Mouse (Mus musculus) midbrain, postnatal 0 days (tissue): ENCODE results near the gene Calm5. TPM values are rescaled to one million over a fixed set of nuclear protein-coding genes. Genes with fewer than 3 reads are reported as not detected.

ENCODE experiments used
- ATAC-seq: fragments of 200-750 bp; cut with Nextera tagmentation; 2 replicates; pipeline ENCODE4 v1.8.0; 2017; ENCODE audit warnings: moderate number of reproducible peaks, mild to moderate bottlenecking, moderate TSS enrichment, moderate library complexity; ENCODE audit not compliant: low FRiP score
- DNase-seq: peaks from one replicate; pipeline ENCODE4 v3.0.0-alpha.2; 2015; ENCODE audit warnings: low spot score
- H3K27ac ChIP-seq: fragments of 300-500 bp; sonication (generic); 2 replicates; pipeline ENCODE4 v1.5.1; 2014; ENCODE audit warnings: low read depth, mild to moderate bottlenecking, low read length, mixed read lengths
- H3K27me3 ChIP-seq: fragments of 300-500 bp; sonication (generic); 2 replicates; pipeline ENCODE4 v1.6.1; 2014; ENCODE audit warnings: low read length, control low read depth, mixed read lengths; ENCODE audit not compliant: insufficient read depth
- H3K36me3 ChIP-seq: fragments of 300-500 bp; sonication (generic); 2 replicates; pipeline ENCODE4 v1.6.1; 2014; ENCODE audit warnings: low read length, control low read depth, mixed read lengths; ENCODE audit not compliant: insufficient read depth
- H3K4me1 ChIP-seq: fragments of 300-500 bp; sonication (generic); 2 replicates; pipeline ENCODE4 v1.6.1; 2014; ENCODE audit warnings: mild to moderate bottlenecking, control low read depth, antibody characterized with exemption, low read length, mixed read lengths; ENCODE audit not compliant: insufficient read depth
- H3K4me2 ChIP-seq: fragments of 300-500 bp; sonication (generic); 2 replicates; pipeline ENCODE4 v1.6.1; 2014; ENCODE audit warnings: low read depth, mild to moderate bottlenecking, low read length, mixed read lengths; ENCODE audit not compliant: poor library complexity, severe bottlenecking
- H3K4me3 ChIP-seq: fragments of 300-500 bp; sonication (generic); 2 replicates; pipeline ENCODE4 v1.5.1; 2014; ENCODE audit warnings: low read depth, mild to moderate bottlenecking, low read length, moderate library complexity
- H3K9ac ChIP-seq: fragments of 300-500 bp; sonication (generic); replicated peaks from 2 replicates; pipeline ENCODE4 v1.6.1; 2014; ENCODE audit warnings: mild to moderate bottlenecking, low read length, moderate library complexity, mixed read lengths; ENCODE audit not compliant: poor library complexity, severe bottlenecking
- H3K9me3 ChIP-seq: fragments of 300-500 bp; sonication (generic); 2 replicates; pipeline ENCODE4 v1.6.1; 2016; ENCODE audit warnings: low read length, control low read depth
- CTCF ChIP-seq: IDR thresholded peaks from 2 replicates; pipeline ENCODE4 v1.5.1; 2016; ENCODE audit warnings: antibody characterized with exemption, mild to moderate bottlenecking
- WGBS: fragments of 180-500 bp; shearing (Covaris S2); extraction: QIAGEN DNeasy Blood & Tissue Kit; methylation state at CpG from one replicate; pipeline ENCODE4 v1.1.7; 2014; 5-methylcytosine and 5-hydroxymethylcytosine counted together
- polyA plus RNA-seq: library from polyadenylated mRNA; unstranded; fragments of >200 nt; fragmentation: Nextera tagmentation; extraction: Ambion mirVana; gene quantifications from 2 replicates; pipeline ENCODE4 v1.2.1, GENCODE M21; 2015
- total RNA-seq: library from RNA; depleted of rRNA; stranded (reverse); fragments of >200 nt; gene quantifications from 2 replicates; pipeline ENCODE4 v1.2.3, GENCODE M21; 2014

The Calm5 gene
- total and polyA plus RNA-seq, 2 experiments from 2014 or later, result not detected

- no peak overlapping the region for H3K4me3 ChIP-seq
- no peak overlapping the region for H3K27ac ChIP-seq
- no peaks in the 10 kb centered on the region for H3K9me3 ChIP-seq
- H3K36me3 ChIP-seq, result peaks cover 13% of the 10 kb centered on the region; the same call in 1 of the 2 replicates
- no peak overlapping the region for H3K4me2 ChIP-seq
- no peak for ATAC-seq
- no peak for TF ChIP-seq CTCF
- H3K9ac ChIP-seq, result no peak overlapping the region
- 95% methylated on average over 7 of the region's 7 CpGs for WGBS
- no peak for DNase-seq
- H3K4me1 ChIP-seq, result no peaks in the 10 kb centered on the region
- H3K27me3 ChIP-seq, result no peaks in the 10 kb centered on the region
Observed at GRCm38 (mm10) chr13:3886663-3887062, 32.7 kb downstream of the Calm5 start.

- H3K4me1 ChIP-seq, result no peaks in the 10 kb centered on the region
- no peak overlapping the region for H3K9ac ChIP-seq
- TF ChIP-seq CTCF, result no peak
- 97% methylated on average over 3 of the region's 3 CpGs for WGBS
- no peak overlapping the region for H3K4me2 ChIP-seq
- H3K9me3 ChIP-seq, result no peaks in the 10 kb centered on the region
- H3K36me3 ChIP-seq, result peaks cover 13% of the 10 kb centered on the region; the same call in 1 of the 2 replicates
- H3K4me3 ChIP-seq, result no peak overlapping the region
- no peaks in the 10 kb centered on the region for H3K27me3 ChIP-seq
- ATAC-seq (no peak), DNase-seq (no peak)
- H3K27ac ChIP-seq, result no peak overlapping the region
Observed at GRCm38 (mm10) chr13:3889111-3889510, 35.1 kb downstream of the Calm5 start.

GRCm38 (mm10) chr13:3890061-3890460, 36.1 kb downstream of the Calm5 start:
- 64% methylated on average over 8 of the region's 8 CpGs for WGBS
- H3K36me3 ChIP-seq, result peaks cover 13% of the 10 kb centered on the region; the same call in 1 of the 2 replicates
- no peak overlapping the region for H3K4me2 ChIP-seq
- no peaks in the 10 kb centered on the region for H3K27me3 ChIP-seq
- no peak overlapping the region for H3K27ac ChIP-seq
- ATAC-seq (no peak), DNase-seq (no peak)
- TF ChIP-seq CTCF, result no peak
- no peaks in the 10 kb centered on the region for H3K9me3 ChIP-seq
- H3K4me1 ChIP-seq, result no peaks in the 10 kb centered on the region
- H3K4me3 ChIP-seq, result no peak overlapping the region
- H3K9ac ChIP-seq, result no peak overlapping the region

GRCm38 (mm10) chr13:3891479-3892087, 37.6 kb downstream of the Calm5 start:
- Histone ChIP-seq H3K27me3 (no peaks in the 10 kb centered on the region), H3K27ac (no peak overlapping the region), H3K9me3 (no peaks in the 10 kb centered on the region), H3K4me1 (no peaks in the 10 kb centered on the region), H3K9ac (no peak overlapping the region), H3K4me2 (no peak overlapping the region; the same call in 1 of the 2 replicates), H3K36me3 (peaks cover 9% of the 10 kb centered on the region; the same call in 1 of the 2 replicates), H3K4me3 (peak overlapping the region; percentile 5; the same call in 1 of the 2 replicates)
- WGBS, result 69% methylated on average over 8 of the region's 8 CpGs
- no peak for TF ChIP-seq CTCF
- ATAC-seq (no peak), DNase-seq (no peak)

- H3K4me2 ChIP-seq, result peak overlapping the region; percentile 82
- H3K4me3 ChIP-seq, result peak overlapping the region; percentile 55
- H3K9me3 ChIP-seq, result no peaks in the 10 kb centered on the region
- H3K27ac ChIP-seq, result no peak overlapping the region
- no peaks in the 10 kb centered on the region for H3K4me1 ChIP-seq
- H3K27me3 ChIP-seq, result no peaks in the 10 kb centered on the region
- no peak for TF ChIP-seq CTCF
- H3K36me3 ChIP-seq, result no peaks in the 10 kb centered on the region
- no peak for DNase-seq
- no peak for ATAC-seq
- WGBS, result 21% methylated on average over 7 of the region's 7 CpGs
- H3K9ac ChIP-seq, result no peak overlapping the region
Observed at GRCm38 (mm10) chr13:3892601-3893000, 38.6 kb downstream of the Calm5 start.

GRCm38 (mm10) chr13:3893126-3893734, 39.3 kb downstream of the Calm5 start:
- Histone ChIP-seq H3K4me1 (no peaks in the 10 kb centered on the region), H3K9ac (peak overlapping the region; percentile 66), H3K27ac (no peak overlapping the region), H3K36me3 (no peaks in the 10 kb centered on the region), H3K9me3 (no peaks in the 10 kb centered on the region), H3K4me2 (peak overlapping the region; percentile 82), H3K27me3 (no peaks in the 10 kb centered on the region), H3K4me3 (peak overlapping the region; percentile 55)
- DNase-seq (peak; percentile 77), ATAC-seq (peak; percentile 94)
- TF ChIP-seq CTCF, result no peak
- under 1% methylated on average over 35 of the region's 35 CpGs for WGBS
